Mouse (Mus musculus): ENCODE data around the gene Exoc4. TPM values are rescaled to one million over a fixed set of nuclear protein-coding genes. Genes with fewer than 3 reads are reported as not detected.
A peak's percentile ranks its signal among the peaks of the same experiment; 100 is the strongest.

Gene Exoc4
- polyA plus RNA-seq, 1 experiment from 2014 or later: 28.7 TPM

GRCm38 (mm10) chr6:33256638-33257037, 7.8 kb downstream of the Exoc4 start:
- Histone ChIP-seq H3K9me3 (ENCODE audit: control insufficient read depth, low read length) (no peaks in the 10 kb centered on the region), H3K4me2 (ENCODE audit: low read depth, severe bottlenecking) (no peak overlapping the region), H3K4me1 (ENCODE audit: control insufficient read depth, insufficient read depth, low read length) (peaks cover 3% of the 10 kb centered on the region; the same call in 1 of the 2 replicates), H3K36me3 (ENCODE audit: control insufficient read depth, insufficient read depth, low read length) (no peaks in the 10 kb centered on the region), H3K9ac (ENCODE audit: low read length) (no peak overlapping the region), H3K27me3 (ENCODE audit: control insufficient read depth, insufficient read depth, low read length) (no peaks in the 10 kb centered on the region), H3K4me3 (ENCODE audit: low read depth, low read length) (no peak overlapping the region), H3K27ac (replicated peaks; ENCODE audit: low read depth, low read length) (no peak overlapping the region)
- DNase-seq (ENCODE audit: low spot score) (no peak), ATAC-seq (ENCODE audit: insufficient number of reproducible peaks, low FRiP score, low TSS enrichment, low read depth) (no peak)
- WGBS: 82% methylated on average over 4 of the region's 4 CpGs

DNA sequence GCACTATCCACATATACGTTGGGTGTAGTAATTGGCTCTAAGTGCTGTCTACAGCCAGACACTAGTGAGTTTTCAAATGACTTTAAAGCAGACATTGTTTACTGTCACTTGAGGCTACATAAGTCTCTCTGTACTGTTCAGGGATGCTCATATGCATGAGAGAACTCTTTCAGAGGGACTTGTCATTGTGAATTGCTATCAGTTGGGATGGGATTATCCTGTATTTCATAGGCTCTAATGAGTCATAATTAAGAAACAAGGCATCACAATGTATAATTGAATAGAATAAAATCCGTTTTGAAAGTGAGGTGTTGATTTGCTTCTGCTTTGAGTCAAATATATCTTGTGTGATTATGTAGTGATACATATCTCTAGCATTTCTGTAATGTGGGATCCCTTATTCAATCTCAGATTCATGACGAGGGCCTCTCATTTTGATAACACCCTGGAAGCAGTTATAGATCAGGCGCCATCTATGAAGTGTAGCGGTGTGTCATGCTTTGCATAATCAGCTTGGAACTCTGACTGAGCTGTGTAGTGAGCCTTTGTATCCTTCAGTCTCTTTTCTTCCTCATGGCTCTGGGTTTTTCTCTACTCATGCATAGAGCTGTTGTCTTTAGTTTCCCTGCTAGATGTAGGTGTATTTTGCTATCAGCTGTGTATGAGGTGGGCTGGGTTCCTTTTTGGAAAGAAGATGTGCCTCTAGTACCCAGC, 8.3 kb downstream of the Exoc4 start:
- Histone ChIP-seq H3K27ac (replicated peaks; ENCODE audit: low read depth, low read length) (no peak overlapping the region), H3K4me3 (ENCODE audit: low read depth, low read length) (no peak overlapping the region), H3K9ac (ENCODE audit: low read length) (no peak overlapping the region), H3K36me3 (ENCODE audit: control insufficient read depth, insufficient read depth, low read length) (no peaks in the 10 kb centered on the region), H3K27me3 (ENCODE audit: control insufficient read depth, insufficient read depth, low read length) (no peaks in the 10 kb centered on the region), H3K4me2 (ENCODE audit: low read depth, severe bottlenecking) (no peak overlapping the region), H3K9me3 (ENCODE audit: control insufficient read depth, low read length) (no peaks in the 10 kb centered on the region), H3K4me1 (ENCODE audit: control insufficient read depth, insufficient read depth, low read length) (peaks cover 3% of the 10 kb centered on the region; the same call in 1 of the 2 replicates)
- WGBS: 79% methylated on average over 5 of the region's 5 CpGs
- no peak for DNase-seq (ENCODE audit: low spot score)
- ATAC-seq (ENCODE audit: insufficient number of reproducible peaks, low FRiP score, low TSS enrichment, low read depth): no peak

GRCm38 (mm10) chr6:33259926-33260325, 11.0 kb downstream of the Exoc4 start:
- ATAC-seq (ENCODE audit: insufficient number of reproducible peaks, low FRiP score, low TSS enrichment, low read depth): no peak
- H3K27ac ChIP-seq (replicated peaks; ENCODE audit: low read depth, low read length): no peak overlapping the region
- H3K36me3 ChIP-seq (ENCODE audit: control insufficient read depth, insufficient read depth, low read length): no peaks in the 10 kb centered on the region
- no peaks in the 10 kb centered on the region for H3K27me3 ChIP-seq (ENCODE audit: control insufficient read depth, insufficient read depth, low read length)
- H3K9ac ChIP-seq (ENCODE audit: low read length): no peak overlapping the region
- peaks cover 3% of the 10 kb centered on the region; the same call in 1 of the 2 replicates for H3K4me1 ChIP-seq (ENCODE audit: control insufficient read depth, insufficient read depth, low read length)
- H3K9me3 ChIP-seq (ENCODE audit: control insufficient read depth, low read length): no peaks in the 10 kb centered on the region
- H3K4me2 ChIP-seq (ENCODE audit: low read depth, severe bottlenecking): no peak overlapping the region
- 81% methylated on average over 5 of the region's 5 CpGs for WGBS
- no peak for DNase-seq (ENCODE audit: low spot score)
- H3K4me3 ChIP-seq (ENCODE audit: low read depth, low read length): no peak overlapping the region

- no peaks in the 10 kb centered on the region for H3K9me3 ChIP-seq (ENCODE audit: control insufficient read depth, low read length)
- 27% methylated on average over 3 of the region's 3 CpGs for WGBS
These were observed 12.7 kb downstream of the Exoc4 start for GRCm38 (mm10) chr6:33261606-33262005.

GRCm38 (mm10) chr6:33263950-33264349, 15.1 kb downstream of the Exoc4 start:
- no peak overlapping the region for H3K9ac ChIP-seq (ENCODE audit: low read length)
- H3K4me1 ChIP-seq (ENCODE audit: control insufficient read depth, insufficient read depth, low read length): peaks cover 3% of the 10 kb centered on the region; the same call in 1 of the 2 replicates
- no peaks in the 10 kb centered on the region for H3K27me3 ChIP-seq (ENCODE audit: control insufficient read depth, insufficient read depth, low read length)
- H3K4me3 ChIP-seq (ENCODE audit: low read depth, low read length): no peak overlapping the region
- 73% methylated on average over 5 of the region's 5 CpGs for WGBS
- DNase-seq (ENCODE audit: low spot score) (no peak), ATAC-seq (ENCODE audit: insufficient number of reproducible peaks, low FRiP score, low TSS enrichment, low read depth) (no peak)
- no peaks in the 10 kb centered on the region for H3K9me3 ChIP-seq (ENCODE audit: control insufficient read depth, low read length)
- H3K4me2 ChIP-seq (ENCODE audit: low read depth, severe bottlenecking): no peak overlapping the region
- peaks cover 1% of the 10 kb centered on the region; the same call in 1 of the 2 replicates for H3K36me3 ChIP-seq (ENCODE audit: control insufficient read depth, insufficient read depth, low read length)
- no peak overlapping the region for H3K27ac ChIP-seq (replicated peaks; ENCODE audit: low read depth, low read length)

More at GRCm38 (mm10) chr6:33261606-33262005, 12.7 kb downstream of the Exoc4 start:
- no peak overlapping the region for H3K4me2 ChIP-seq (ENCODE audit: low read depth, severe bottlenecking)
- ATAC-seq (ENCODE audit: insufficient number of reproducible peaks, low FRiP score, low TSS enrichment, low read depth): no peak
- H3K4me1 ChIP-seq (ENCODE audit: control insufficient read depth, insufficient read depth, low read length): peaks cover 3% of the 10 kb centered on the region; the same call in 1 of the 2 replicates
- no peak overlapping the region for H3K4me3 ChIP-seq (ENCODE audit: low read depth, low read length)
- no peaks in the 10 kb centered on the region for H3K27me3 ChIP-seq (ENCODE audit: control insufficient read depth, insufficient read depth, low read length)
- H3K36me3 ChIP-seq (ENCODE audit: control insufficient read depth, insufficient read depth, low read length): no peaks in the 10 kb centered on the region
- H3K9ac ChIP-seq (ENCODE audit: low read length): no peak overlapping the region
- DNase-seq (ENCODE audit: low spot score): peak; percentile 40
- H3K27ac ChIP-seq (replicated peaks; ENCODE audit: low read depth, low read length): no peak overlapping the region

GRCm38 (mm10) chr6:33264388-33264787, 15.5 kb downstream of the Exoc4 start:
- Histone ChIP-seq H3K4me3 (ENCODE audit: low read depth, low read length) (no peak overlapping the region), H3K36me3 (ENCODE audit: control insufficient read depth, insufficient read depth, low read length) (peaks cover 2% of the 10 kb centered on the region; the same call in 1 of the 2 replicates), H3K27me3 (ENCODE audit: control insufficient read depth, insufficient read depth, low read length) (no peaks in the 10 kb centered on the region), H3K4me2 (ENCODE audit: low read depth, severe bottlenecking) (no peak overlapping the region), H3K9ac (ENCODE audit: low read length) (no peak overlapping the region), H3K4me1 (ENCODE audit: control insufficient read depth, insufficient read depth, low read length) (peaks cover 3% of the 10 kb centered on the region; the same call in 1 of the 2 replicates), H3K9me3 (ENCODE audit: control insufficient read depth, low read length) (no peaks in the 10 kb centered on the region), H3K27ac (replicated peaks; ENCODE audit: low read depth, low read length) (no peak overlapping the region)
- 77% methylated on average over 2 of the region's 2 CpGs for WGBS
- DNase-seq (ENCODE audit: low spot score): no peak
- no peak for ATAC-seq (ENCODE audit: insufficient number of reproducible peaks, low FRiP score, low TSS enrichment, low read depth)

DNA sequence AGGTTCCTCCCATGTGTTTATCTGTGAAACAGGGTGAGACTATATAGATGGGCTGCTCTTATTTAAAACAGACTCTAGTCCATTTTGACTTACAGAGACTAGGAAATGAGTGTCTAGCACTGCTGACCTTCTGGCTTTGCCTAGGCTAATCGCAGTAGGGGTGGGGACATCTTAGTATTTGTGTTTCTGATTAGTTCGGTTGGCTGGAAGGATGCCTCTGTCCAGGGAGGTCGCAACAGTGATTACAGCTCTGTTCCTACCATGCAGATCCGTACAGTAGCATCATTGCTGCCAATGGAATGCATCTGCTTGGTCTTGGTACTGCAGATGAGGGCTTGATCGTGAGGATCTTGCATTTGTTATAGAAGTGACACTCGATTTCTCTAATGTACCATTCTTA, 18.7 kb downstream of the Exoc4 start:
- H3K27ac ChIP-seq (replicated peaks; ENCODE audit: low read depth, low read length): no peak overlapping the region
- H3K4me2 ChIP-seq (ENCODE audit: low read depth, severe bottlenecking): no peak overlapping the region
- H3K27me3 ChIP-seq (ENCODE audit: control insufficient read depth, insufficient read depth, low read length): no peaks in the 10 kb centered on the region
- no peaks in the 10 kb centered on the region for H3K4me1 ChIP-seq (ENCODE audit: control insufficient read depth, insufficient read depth, low read length)
- H3K9ac ChIP-seq (ENCODE audit: low read length): no peak overlapping the region
- DNase-seq (ENCODE audit: low spot score) (no peak), ATAC-seq (ENCODE audit: insufficient number of reproducible peaks, low FRiP score, low TSS enrichment, low read depth) (no peak)
- H3K9me3 ChIP-seq (ENCODE audit: control insufficient read depth, low read length): no peaks in the 10 kb centered on the region
- peaks cover 2% of the 10 kb centered on the region; the same call in 1 of the 2 replicates for H3K36me3 ChIP-seq (ENCODE audit: control insufficient read depth, insufficient read depth, low read length)
- no peak overlapping the region for H3K4me3 ChIP-seq (ENCODE audit: low read depth, low read length)
- 81% methylated on average over 6 of the region's 6 CpGs for WGBS

GRCm38 (mm10) chr6:33283523-33283922, 34.6 kb downstream of the Exoc4 start:
- H3K36me3 ChIP-seq (ENCODE audit: control insufficient read depth, insufficient read depth, low read length): no peaks in the 10 kb centered on the region
- no peaks in the 10 kb centered on the region for H3K27me3 ChIP-seq (ENCODE audit: control insufficient read depth, insufficient read depth, low read length)
- H3K4me1 ChIP-seq (ENCODE audit: control insufficient read depth, insufficient read depth, low read length): no peaks in the 10 kb centered on the region
- DNase-seq (ENCODE audit: low spot score) (no peak), ATAC-seq (ENCODE audit: insufficient number of reproducible peaks, low FRiP score, low TSS enrichment, low read depth) (no peak)
- no peak overlapping the region for H3K4me2 ChIP-seq (ENCODE audit: low read depth, severe bottlenecking)
- H3K9ac ChIP-seq (ENCODE audit: low read length): no peak overlapping the region
- H3K27ac ChIP-seq (replicated peaks; ENCODE audit: low read depth, low read length): no peak overlapping the region
- no peak overlapping the region for H3K4me3 ChIP-seq (ENCODE audit: low read depth, low read length)
- H3K9me3 ChIP-seq (ENCODE audit: control insufficient read depth, low read length): no peaks in the 10 kb centered on the region
- WGBS: 63% methylated on average over 3 of the region's 3 CpGs

All from limb, embryonic 11.5 days (tissue).